Mouse (Mus musculus) liver, embryonic 14.5 days (tissue): ENCODE results near the gene Lpin1.

Experiments
- CTCF ChIP-seq: IDR thresholded peaks from 2 replicates; pipeline ENCODE4 v1.5.1; 2016; ENCODE audit warnings: antibody characterized with exemption, low read depth, control low read depth
- EP300 ChIP-seq: IDR thresholded peaks from 2 replicates; pipeline ENCODE4 v1.6.1; 2016; ENCODE audit warnings: antibody characterized with exemption, low read depth

DNA sequence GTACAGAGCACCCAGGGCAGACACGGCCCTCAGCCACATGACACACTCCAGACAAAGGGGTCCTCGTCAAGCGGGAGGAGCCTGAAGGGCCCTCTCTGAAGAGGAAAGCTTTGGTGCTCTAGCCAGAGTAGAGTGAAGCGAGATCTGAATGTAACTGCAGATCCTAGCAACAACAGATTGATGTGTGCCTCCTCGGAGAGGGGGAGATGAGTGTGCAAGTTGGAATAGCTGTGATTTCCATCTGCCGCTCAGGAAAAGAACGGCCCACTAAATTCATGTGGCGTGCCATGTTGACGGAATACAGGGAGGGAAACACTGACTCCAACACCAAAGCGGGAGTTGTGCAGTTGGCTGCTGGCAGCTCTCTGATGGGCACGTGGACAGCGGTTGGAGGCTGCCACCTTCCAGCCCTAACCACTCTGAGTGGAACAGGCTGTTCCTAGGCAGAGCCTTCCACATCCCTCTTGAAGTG, 59.7 kb downstream of the Lpin1 start:
- TF ChIP-seq CTCF (no peak), EP300 (no peak)
